Mouse (Mus musculus): ENCODE measurements around the gene Bhlhe40.

DNA sequence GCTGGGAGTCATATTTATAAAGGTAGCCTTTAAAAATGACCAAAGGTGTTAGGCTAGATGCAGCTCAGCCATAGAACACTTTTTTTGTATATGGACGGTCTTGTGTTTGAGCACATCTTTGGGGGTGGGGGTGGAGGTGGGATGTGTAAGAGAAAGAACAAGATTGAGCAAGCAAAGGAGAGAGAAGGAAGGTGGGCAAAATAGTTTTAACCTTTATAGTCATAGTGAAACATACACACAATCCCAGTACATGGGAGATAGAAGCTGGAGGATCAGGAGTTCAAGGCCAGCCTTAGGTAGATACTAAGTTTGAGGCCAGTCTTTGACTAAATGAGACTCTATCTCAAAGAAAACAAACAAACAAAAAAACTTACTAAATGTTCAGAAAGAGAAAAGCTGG, 42.7 kb downstream of the Bhlhe40 start:
- TF ChIP-seq TAL1 (conservative IDR thresholded peaks at IDR 0.05; ENCODE audit: low read depth, low read length) (no peak), CTCF (IDR thresholded peaks at IDR 0.05; ENCODE audit: low read depth, low read length) (no peak), POLR2AphosphoS5 (IDR thresholded peaks at IDR 0.05; ENCODE audit: insufficient replicate concordance, low read depth, low read length) (no peak), GATA1 (IDR thresholded peaks at IDR 0.05; ENCODE audit: borderline replicate concordance, low read length) (no peak), GATA2 (IDR thresholded peaks at IDR 0.05; ENCODE audit: borderline replicate concordance, low read depth, low read length) (no peak)

All from G1E (cell line).